Mouse (Mus musculus): Measurements from ENCODE around the gene Srl.

DNA sequence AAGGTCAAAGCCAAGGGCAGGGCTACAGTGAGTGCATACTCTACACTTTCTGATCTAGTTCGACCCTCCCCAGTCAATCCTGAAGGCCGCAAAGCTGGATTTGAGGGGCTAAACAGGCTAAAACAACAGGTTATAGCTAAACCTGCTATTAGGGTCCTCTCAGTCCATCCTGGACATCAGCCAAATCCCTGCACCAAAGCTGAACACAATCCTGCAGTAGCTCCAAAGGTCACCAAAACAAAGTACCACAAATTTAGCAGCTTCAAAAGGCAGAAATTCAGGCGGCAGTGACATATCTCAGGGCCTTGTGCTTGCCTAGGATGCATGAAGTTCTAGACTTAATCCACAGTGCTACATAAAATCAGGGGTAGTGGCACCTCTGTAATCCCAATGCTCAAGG lies 35.4 kb downstream of the Srl start:
- TF ChIP-seq FLI1 (IDR thresholded peaks at IDR 0.05; ENCODE audit: low read length) (no peak), GATA1 (IDR thresholded peaks at IDR 0.05; ENCODE audit: borderline replicate concordance, low read length) (no peak)

Data from megakaryocyte, embryonic 14.5 days (primary cell).